Mouse (Mus musculus) megakaryocyte progenitor cell, adult 5-6 weeks (primary cell): ENCODE results near the gene Olfr1246. TPM values are rescaled to one million over a fixed set of nuclear protein-coding genes. Genes with fewer than 3 reads are reported as not detected.
"Not testable (repeated sequence)": the region's sequence is repeated elsewhere in the genome, so short reads cannot be mapped to it uniquely, and the experiment has no call there.

Experiments
- ATAC-seq: replicated peaks from 2 replicates; pipeline ENCODE4 v1.8.0; 2016; ENCODE audit warnings: mild to moderate bottlenecking, moderate TSS enrichment, inconsistent platforms; ENCODE audit not compliant: poor library complexity
- total RNA-seq, 2 experiments: library from RNA; stranded (forward) in 1 of 2; stranded (reverse) in 1 of 2; fragments of 157-497, 149-512 nt in 1 of 2; fragments of 200-1000 nt in 1 of 2; gene quantifications; 2 replicates each; pipeline versions ENCODE4 v1.2.3 to v1.2.4; 2015 to 2017

Gene Olfr1246
- total RNA-seq (2015) (not detected in 2 replicates), total RNA-seq (2017) (not detected in 2 replicates)

- ATAC-seq, result no peak
These were observed at the start of gene Olfr1246 for GRCm38 (mm10) chr2:89593057-89593456. TSS of gene Olfr1246 (minus strand) at chr2:89593157.

GRCm38 (mm10) chr2:89634883-89635282, 41.9 kb upstream of the Olfr1246 start, which contains the start of gene Olfr1249:
TSS of gene Olfr1249 (minus strand) at chr2:89634983.
- no peak for ATAC-seq

GRCm38 (mm10) chr2:89618145-89618544, 25.2 kb upstream of the Olfr1246 start, which contains the start of gene Olfr1248:
TSS of gene Olfr1248 (minus strand) at chr2:89618245.
- not testable (repeated sequence) for ATAC-seq

GRCm38 (mm10) chr2:89614030-89614429, 21.1 kb upstream of the Olfr1246 start, which contains the start of gene Olfr1247:
TSS of gene Olfr1247 (minus strand) at chr2:89614130.
- ATAC-seq, result no peak

GRCm38 (mm10) chr2:89578347-89578746, 14.6 kb downstream of the Olfr1246 start, which contains the start of gene Olfr1245:
TSS of gene Olfr1245 (minus strand) at chr2:89578447.
- no peak for ATAC-seq

GRCm38 (mm10) chr2:89562706-89563105, 30.3 kb downstream of the Olfr1246 start:
- ATAC-seq, result not testable (repeated sequence)

GRCm38 (mm10) chr2:89544516-89544915, 48.4 kb downstream of the Olfr1246 start:
- ATAC-seq, result no peak

GRCm38 (mm10) chr2:89539923-89540322, 53.0 kb downstream of the Olfr1246 start:
- no peak for ATAC-seq

Other genes with a start within 250 kb of the Olfr1246 start
- not detected in 2 replicates for gene Olfr1234, start 228.3 kb downstream of the Olfr1246 start, total RNA-seq (2015)
- not detected in 2 replicates for gene Olfr1234, start 228.3 kb downstream of the Olfr1246 start, total RNA-seq (2017)
- gene Olfr1238, start 183.5 kb downstream of the Olfr1246 start, total RNA-seq (2015), result not detected in 2 replicates
- gene Olfr1238, start 183.5 kb downstream of the Olfr1246 start, total RNA-seq (2017), result not detected in 2 replicates
- gene Olfr1239, start 172.8 kb downstream of the Olfr1246 start, total RNA-seq (2015), result not detected in 2 replicates
- not detected in 2 replicates for gene Olfr1239, start 172.8 kb downstream of the Olfr1246 start, total RNA-seq (2017)
- not detected in 2 replicates for gene Olfr1240, start 150.2 kb downstream of the Olfr1246 start, total RNA-seq (2015)
- gene Olfr1240, start 150.2 kb downstream of the Olfr1246 start, total RNA-seq (2017), result not detected in 2 replicates
- not detected in 2 replicates for gene Olfr1241, start 106.0 kb downstream of the Olfr1246 start, total RNA-seq (2015)
- gene Olfr1241, start 106.0 kb downstream of the Olfr1246 start, total RNA-seq (2017), result not detected in 2 replicates
- gene Olfr1242, start 94.8 kb downstream of the Olfr1246 start, total RNA-seq (2015), result not detected in 2 replicates
- not detected in 2 replicates for gene Olfr1242, start 94.8 kb downstream of the Olfr1246 start, total RNA-seq (2017)
- gene Olfr1243, start 61.7 kb downstream of the Olfr1246 start, total RNA-seq (2015), result not detected in 2 replicates
- gene Olfr1243, start 61.7 kb downstream of the Olfr1246 start, total RNA-seq (2017), result not detected in 2 replicates
- gene Olfr1245, start 14.7 kb downstream of the Olfr1246 start, total RNA-seq (2015), result not detected in 2 replicates
- gene Olfr1245, start 14.7 kb downstream of the Olfr1246 start, total RNA-seq (2017), result not detected in 2 replicates
- not detected in 2 replicates for gene Olfr1247, start 21.0 kb upstream of the Olfr1246 start, total RNA-seq (2015)
- gene Olfr1247, start 21.0 kb upstream of the Olfr1246 start, total RNA-seq (2017), result not detected in 2 replicates
- not detected in 2 replicates for gene Olfr1248, start 25.1 kb upstream of the Olfr1246 start, total RNA-seq (2015)
- not detected in 2 replicates for gene Olfr1248, start 25.1 kb upstream of the Olfr1246 start, total RNA-seq (2017)
- gene Olfr1249, start 41.8 kb upstream of the Olfr1246 start, total RNA-seq (2015), result not detected in 2 replicates
- not detected in 2 replicates for gene Olfr1249, start 41.8 kb upstream of the Olfr1246 start, total RNA-seq (2017)
- gene Olfr1250, start 68.3 kb upstream of the Olfr1246 start, total RNA-seq (2015), result not detected in 2 replicates
- gene Olfr1250, start 68.3 kb upstream of the Olfr1246 start, total RNA-seq (2017), result not detected in 2 replicates
- gene Olfr1251, start 78.8 kb upstream of the Olfr1246 start, total RNA-seq (2015), result not detected in 2 replicates
- gene Olfr1251, start 78.8 kb upstream of the Olfr1246 start, total RNA-seq (2017), result not detected in 2 replicates
- gene Olfr1252, start 131.9 kb upstream of the Olfr1246 start, total RNA-seq (2015), result not detected in 2 replicates
- not detected in 2 replicates for gene Olfr1252, start 131.9 kb upstream of the Olfr1246 start, total RNA-seq (2017)
- not detected in 2 replicates for gene Olfr1253, start 163.9 kb upstream of the Olfr1246 start, total RNA-seq (2015)
- not detected in 2 replicates for gene Olfr1253, start 163.9 kb upstream of the Olfr1246 start, total RNA-seq (2017)
- not detected in 2 replicates for gene Olfr1254, start 200.5 kb upstream of the Olfr1246 start, total RNA-seq (2015)
- gene Olfr1254, start 200.5 kb upstream of the Olfr1246 start, total RNA-seq (2017), result not detected in 2 replicates
- not detected in 2 replicates for gene Olfr1255, start 218.9 kb upstream of the Olfr1246 start, total RNA-seq (2015)
- not detected in 2 replicates for gene Olfr1255, start 218.9 kb upstream of the Olfr1246 start, total RNA-seq (2017)
- not detected in 2 replicates for gene Olfr1256, start 248.4 kb upstream of the Olfr1246 start, total RNA-seq (2015)
- gene Olfr1256, start 248.4 kb upstream of the Olfr1246 start, total RNA-seq (2017), result not detected in 2 replicates